Mouse (Mus musculus) urinary bladder, postnatal 10 days (tissue): ENCODE results near the gene Lyrm4.
"Not testable (repeated sequence)": the region's sequence is repeated elsewhere in the genome, so short reads cannot be mapped to it uniquely, and the experiment has no call there.

Experiments
- DNase-seq: peaks from one replicate; pipeline ENCODE4 v3.0.0; 2022; ENCODE audit warnings: low spot score

The Lyrm4 gene

DNA sequence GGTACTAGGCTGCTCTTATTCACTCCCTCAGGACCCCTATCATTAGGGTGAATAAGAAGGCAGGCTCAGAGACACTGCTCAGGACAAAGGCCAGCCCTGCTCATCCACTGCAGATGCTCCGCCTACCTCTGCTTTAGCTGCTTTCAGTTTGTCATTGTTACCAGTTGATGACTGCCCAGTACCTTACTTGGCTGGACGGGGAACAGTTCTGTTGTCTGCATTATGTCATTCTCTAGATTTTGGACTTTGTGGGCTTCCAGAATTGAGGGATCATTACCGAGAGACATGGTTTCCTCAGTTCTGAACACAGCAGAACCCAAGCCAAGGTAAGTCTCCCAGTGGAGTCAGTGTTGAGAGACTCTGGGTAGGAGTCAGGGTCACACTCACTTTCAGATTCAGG lies 122.1 kb downstream of the Lyrm4 start:
- DNase-seq, result no peak

GRCm38 (mm10) chr13:35994067-35994466 lies 123.3 kb downstream of the Lyrm4 start:
- peak; percentile 29 for DNase-seq

DNA sequence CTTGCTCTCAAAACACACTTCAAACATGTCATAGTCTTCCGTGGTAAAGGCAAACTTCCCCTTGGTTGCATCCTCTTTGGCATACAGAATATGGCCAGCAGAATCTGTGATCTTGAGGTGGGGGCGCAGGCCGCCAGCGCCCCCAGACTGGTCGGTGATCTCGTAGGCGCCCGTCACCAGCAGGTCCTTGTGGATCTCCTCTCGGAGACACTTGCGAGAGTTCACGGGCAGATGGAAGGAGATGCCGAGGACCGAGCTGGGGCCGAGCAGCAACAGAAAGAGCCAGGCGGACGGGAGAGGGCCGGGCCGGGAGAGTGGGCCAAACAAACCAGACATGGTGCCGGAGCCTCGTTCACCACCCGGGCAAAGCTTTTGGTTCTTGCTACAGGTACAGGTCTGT lies 126.1 kb downstream of the Lyrm4 start:
- not testable (repeated sequence) for DNase-seq

DNA sequence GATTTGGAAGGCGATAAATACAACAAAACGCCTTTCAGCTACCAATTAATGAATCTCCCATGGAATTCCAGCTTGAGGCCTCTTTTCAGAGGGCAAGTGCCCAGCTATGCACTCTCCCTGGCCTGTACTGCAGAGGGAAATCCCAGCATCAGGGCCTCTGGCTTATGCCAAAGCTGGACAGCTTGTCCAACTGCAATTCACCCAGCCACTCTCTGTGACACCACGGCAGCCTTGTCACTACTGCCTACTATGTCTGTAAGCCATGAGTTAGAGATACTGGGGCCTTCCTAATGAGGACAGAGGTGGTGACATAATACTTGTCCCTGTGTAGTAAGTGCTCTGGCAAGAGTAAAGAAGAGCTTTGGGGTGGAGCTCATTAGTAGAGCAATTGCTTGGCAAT lies 128.0 kb downstream of the Lyrm4 start:
- DNase-seq, result no peak

DNA sequence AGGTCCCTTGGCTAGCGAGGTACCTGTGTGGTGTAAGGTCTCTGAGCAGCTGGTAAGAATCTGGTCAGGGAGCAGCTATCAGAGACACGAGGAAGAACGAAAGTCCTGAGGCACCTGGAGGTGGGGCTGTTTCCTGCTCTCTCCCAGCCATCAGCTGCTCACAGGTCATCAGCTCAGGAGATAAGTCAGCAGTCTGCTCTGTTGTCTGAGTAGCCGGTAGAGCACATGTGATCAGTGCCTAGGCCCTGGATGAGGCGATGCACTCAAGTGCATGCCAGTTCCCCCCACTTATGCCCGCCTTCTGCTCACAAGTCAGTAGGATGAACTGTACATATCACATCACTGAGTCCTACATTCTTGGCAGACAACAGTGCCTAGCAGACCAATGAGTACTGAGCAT lies 134.3 kb downstream of the Lyrm4 start:
- no peak for DNase-seq

DNA sequence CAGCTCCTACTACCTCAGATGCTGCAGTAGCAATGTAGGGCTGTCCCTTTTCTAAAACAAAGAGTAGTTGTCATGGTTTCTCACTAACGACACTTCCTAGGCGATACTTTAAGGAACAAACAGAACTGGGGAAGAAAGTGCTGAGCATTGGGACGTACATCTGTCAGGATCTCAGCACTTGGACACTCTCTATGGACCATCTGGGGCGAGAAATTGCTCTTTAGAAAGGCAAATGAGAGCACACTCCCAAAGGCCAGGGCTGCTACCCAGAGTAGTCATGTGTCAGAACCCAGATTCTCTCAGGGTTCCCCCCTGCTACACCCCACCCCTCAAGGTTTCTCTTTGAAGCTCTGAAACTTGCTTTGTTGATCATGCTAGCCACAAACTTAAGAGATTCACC lies 136.9 kb downstream of the Lyrm4 start:
- DNase-seq, result no peak

DNA sequence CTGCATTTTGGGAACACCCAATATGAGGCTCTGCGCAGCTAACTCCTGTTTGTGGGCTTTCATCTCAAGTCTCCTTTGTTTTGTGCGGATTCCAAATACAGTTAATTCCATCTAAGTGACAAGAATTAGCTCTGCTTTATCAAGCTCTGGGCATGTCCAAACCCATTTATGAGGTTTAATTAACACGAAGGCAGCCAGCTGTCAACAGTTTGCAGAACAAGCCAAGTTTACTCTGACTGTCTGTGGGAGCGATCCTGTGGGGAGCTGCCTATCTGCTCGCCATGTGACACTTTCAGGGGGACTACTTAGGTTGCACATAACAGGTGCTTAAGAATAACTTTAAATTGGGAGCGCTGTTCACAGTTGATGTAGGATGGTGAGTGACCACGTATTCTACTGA lies 140.4 kb downstream of the Lyrm4 start:
- DNase-seq, result no peak

DNA sequence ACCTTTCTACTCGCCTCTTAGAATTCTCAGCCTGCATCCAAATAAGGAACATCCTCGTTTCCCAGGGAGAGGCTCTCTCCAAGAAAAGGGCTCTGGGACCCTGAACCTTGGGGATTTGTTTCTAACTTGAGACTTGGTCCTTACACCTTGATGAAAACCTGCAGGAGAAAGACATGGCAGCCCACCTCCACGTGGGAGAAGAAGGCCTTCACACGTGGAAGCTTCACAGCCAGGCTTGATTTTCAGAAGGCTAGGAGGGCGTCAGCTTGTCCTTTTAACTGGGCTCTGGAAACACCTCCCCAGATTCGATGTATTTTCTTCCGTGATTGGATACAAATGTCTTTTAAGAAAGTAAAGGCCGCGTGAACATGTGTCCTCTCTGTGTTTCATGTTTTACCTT lies 147.5 kb downstream of the Lyrm4 start:
- no peak for DNase-seq

GRCm38 (mm10) chr13:35969431-35969721 lies 147.9 kb downstream of the Lyrm4 start:
- DNase-seq, result no peak

GRCm38 (mm10) chr13:35968719-35969430 lies 148.5 kb downstream of the Lyrm4 start:
- DNase-seq, result no peak

GRCm38 (mm10) chr13:35968131-35968718 lies 149.1 kb downstream of the Lyrm4 start:
- DNase-seq, result no peak

- DNase-seq, result no peak
Measured at GRCm38 (mm10) chr13:35967690-35968089, 149.6 kb downstream of the Lyrm4 start.

- DNase-seq, result no peak
Measured at GRCm38 (mm10) chr13:35963583-35963982, 153.7 kb downstream of the Lyrm4 start.

GRCm38 (mm10) chr13:35959391-35960067 lies 157.8 kb downstream of the Lyrm4 start:
- no peak for DNase-seq

- no peak for DNase-seq
Measured at GRCm38 (mm10) chr13:35958539-35958938, 158.8 kb downstream of the Lyrm4 start, which contains the start of gene Ppp1r3g. Gene Ppp1r3g (plus strand): TSS chr13:35958839.

DNA sequence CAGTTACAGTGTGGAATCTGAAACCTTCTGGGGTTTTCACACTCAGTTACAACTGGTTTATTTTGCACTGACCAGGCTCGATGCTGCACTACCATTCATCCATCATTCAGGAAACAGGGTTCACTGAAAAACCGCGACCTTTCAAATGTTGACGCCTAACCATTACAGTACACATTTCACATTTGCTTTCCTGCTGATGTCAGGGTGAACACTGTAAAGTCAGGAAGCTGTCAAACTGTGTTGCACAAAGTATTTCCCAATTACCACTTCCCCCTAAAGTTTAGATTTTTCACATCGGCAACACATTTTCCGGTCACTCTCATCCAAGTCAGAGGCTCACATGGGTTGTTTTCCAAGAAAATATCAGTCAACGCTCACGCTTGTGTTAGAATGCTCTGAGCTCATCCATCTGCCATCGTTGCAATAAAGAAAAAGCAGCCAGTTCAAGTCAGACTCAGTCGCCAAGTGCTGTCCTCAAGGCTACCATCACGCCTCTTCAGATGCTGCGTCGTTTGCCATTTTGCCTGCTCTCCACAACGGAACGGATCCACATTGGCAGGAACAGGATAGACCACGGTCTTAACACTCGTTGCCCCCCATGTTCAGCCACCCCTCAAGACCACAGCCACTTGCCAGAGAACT lies 167.4 kb downstream of the Lyrm4 start:
- no peak for DNase-seq

- DNase-seq, result no peak
Measured at GRCm38 (mm10) chr13:35947354-35948000, 169.8 kb downstream of the Lyrm4 start.

DNA sequence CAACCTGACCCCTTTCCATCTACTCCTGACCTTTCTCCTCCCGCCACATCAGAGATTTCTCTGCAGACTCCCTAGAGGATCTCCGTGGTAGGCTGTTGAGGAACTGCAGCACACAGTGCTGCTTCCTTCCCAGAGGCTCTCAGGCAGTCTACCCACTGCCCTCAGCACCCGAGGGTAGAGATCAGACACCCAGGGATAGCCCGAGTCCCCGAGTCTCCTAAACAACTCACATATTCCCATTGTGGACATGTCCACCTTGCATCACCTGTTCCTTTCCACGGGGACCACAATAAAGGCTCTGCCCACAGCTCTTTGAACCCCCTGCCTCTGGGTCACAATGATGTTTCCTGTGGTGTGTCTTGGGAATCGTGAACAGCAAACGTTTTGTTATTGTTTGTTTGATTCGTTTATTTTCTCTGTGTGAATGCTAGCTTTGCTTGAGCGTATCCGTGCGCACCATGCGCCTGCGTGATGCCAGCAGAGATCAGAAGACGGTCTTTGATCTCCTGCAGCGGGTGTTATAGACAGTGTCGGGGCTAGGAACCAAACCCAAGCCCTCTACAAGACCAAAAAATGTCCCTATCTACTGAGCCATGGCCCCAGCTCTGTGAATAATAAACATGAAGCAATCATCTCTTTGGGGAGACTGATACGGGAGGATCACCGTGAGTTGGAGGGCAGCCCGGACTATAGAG lies 170.5 kb downstream of the Lyrm4 start:
- DNase-seq, result no peak

DNA sequence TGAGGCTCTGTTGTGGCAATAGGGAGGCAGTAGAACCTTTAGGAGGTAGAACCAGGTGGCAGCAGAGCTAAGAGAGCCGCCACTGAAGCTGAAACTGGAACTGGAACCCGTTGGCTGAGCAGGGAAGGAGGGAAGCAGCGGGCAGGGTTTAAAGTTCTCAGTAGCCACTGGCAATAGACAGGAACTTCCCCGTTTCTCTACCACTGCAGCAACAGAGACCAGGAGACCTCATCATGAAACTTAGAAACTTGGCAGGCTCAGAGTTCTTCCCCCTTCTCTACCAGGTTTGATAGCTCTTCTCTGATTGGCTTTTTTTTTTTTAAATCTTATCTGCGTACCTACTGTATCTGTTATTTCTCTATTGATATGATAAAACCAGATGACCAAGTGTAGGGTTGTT lies 176.4 kb downstream of the Lyrm4 start:
- no peak for DNase-seq

- DNase-seq, result no peak
Measured at GRCm38 (mm10) chr13:35939871-35940665, 177.3 kb downstream of the Lyrm4 start.

GRCm38 (mm10) chr13:35937991-35938390 lies 179.3 kb downstream of the Lyrm4 start:
- no peak for DNase-seq
